Mouse (Mus musculus): ENCODE data around the gene Bahcc1.

Bahcc1 gene

GRCm38 (mm10) chr11:120297767-120298166 is 65.0 kb downstream of the Bahcc1 start:
- DNase-seq (ENCODE audit: low read depth, low spot score): peak; percentile 96

- no peak for DNase-seq (ENCODE audit: low read depth, low spot score)
These were observed 65.8 kb downstream of the Bahcc1 start for GRCm38 (mm10) chr11:120298441-120299141.

GRCm38 (mm10) chr11:120299484-120299883 is 66.7 kb downstream of the Bahcc1 start:
- DNase-seq (ENCODE audit: low read depth, low spot score): no peak

GRCm38 (mm10) chr11:120303119-120303518 is 70.4 kb downstream of the Bahcc1 start:
- DNase-seq (ENCODE audit: low read depth, low spot score): no peak

- no peak for DNase-seq (ENCODE audit: low read depth, low spot score)
These were observed 71.0 kb downstream of the Bahcc1 start for GRCm38 (mm10) chr11:120303559-120304349.

GRCm38 (mm10) chr11:120304350-120304694 is 71.6 kb downstream of the Bahcc1 start:
- no peak for DNase-seq (ENCODE audit: low read depth, low spot score)

GRCm38 (mm10) chr11:120304886-120305534 is 72.3 kb downstream of the Bahcc1 start:
- DNase-seq (ENCODE audit: low read depth, low spot score): peak; percentile 95

GRCm38 (mm10) chr11:120305535-120306365 is 73.0 kb downstream of the Bahcc1 start:
- DNase-seq (ENCODE audit: low read depth, low spot score): no peak

GRCm38 (mm10) chr11:120306366-120307131 is 73.8 kb downstream of the Bahcc1 start:
- DNase-seq (ENCODE audit: low read depth, low spot score): no peak

- DNase-seq (ENCODE audit: low read depth, low spot score): no peak
These were observed 74.3 kb downstream of the Bahcc1 start for GRCm38 (mm10) chr11:120307132-120307413.

GRCm38 (mm10) chr11:120307566-120308430 is 75.1 kb downstream of the Bahcc1 start:
- peak; percentile 92 for DNase-seq (ENCODE audit: low read depth, low spot score)

- DNase-seq (ENCODE audit: low read depth, low spot score): peak; percentile 42
These were observed 75.9 kb downstream of the Bahcc1 start for GRCm38 (mm10) chr11:120308441-120309320.

- peak; percentile 97 for DNase-seq (ENCODE audit: low read depth, low spot score)
These were observed 78.1 kb downstream of the Bahcc1 start for GRCm38 (mm10) chr11:120310813-120311312.

GRCm38 (mm10) chr11:120311561-120311960 is 78.8 kb downstream of the Bahcc1 start:
- DNase-seq (ENCODE audit: low read depth, low spot score): peak; percentile 29

- no peak for DNase-seq (ENCODE audit: low read depth, low spot score)
These were observed 79.3 kb downstream of the Bahcc1 start for GRCm38 (mm10) chr11:120312069-120312468.

GRCm38 (mm10) chr11:120313906-120314685 is 81.3 kb downstream of the Bahcc1 start:
- DNase-seq (ENCODE audit: low read depth, low spot score): no peak

- peak; percentile 45 for DNase-seq (ENCODE audit: low read depth, low spot score)
These were observed 82.1 kb downstream of the Bahcc1 start for GRCm38 (mm10) chr11:120314721-120315415.

GRCm38 (mm10) chr11:120315416-120315761 is 82.6 kb downstream of the Bahcc1 start:
- peak; percentile 27 for DNase-seq (ENCODE audit: low read depth, low spot score)

Measured in ES-CJ7 (cell line).